Comparison of ENCODE assay signal across 17 mouse cellular contexts in genomic region chr4:8962959-8963572, GRCm38 (mm10).
DNase-seq lines count a peak whose midpoint lies in the region; ATAC-seq and TF ChIP-seq lines count a peak whose summit lies in the region.
"Had no signal": no experiment of that assay in that cellular context is flagged by ENCODE, and none has a peak within 500 bp of the region (broad histone marks: within the 10 kb centered on the region; RNA-seq: fewer than 3 reads in every experiment).

No protein-coding gene starts in this region.

- H3K9me3 ChIP-seq in forebrain, postnatal 0 days (ENCODE audit: low read length) = no peaks in the 10 kb centered on the region
- no peaks in the 10 kb centered on the region for H3K9me3 ChIP-seq in forebrain, embryonic 12.5 days
- H3K9me3 ChIP-seq in midbrain, embryonic 10.5 days (replicated peaks) = no peaks in the 10 kb centered on the region
- no peaks in the 10 kb centered on the region for H3K9me3 ChIP-seq in midbrain, embryonic 11.5 days (ENCODE audit: control insufficient read depth, low read length)
- H3K9me3 ChIP-seq in heart, embryonic 13.5 days = no peaks in the 10 kb centered on the region
- H3K9me3 ChIP-seq: embryonic facial prominence, embryonic 12.5 days; liver, embryonic 12.5 days; midbrain, embryonic 12.5 days had no signal

- H3K9ac ChIP-seq in forebrain, postnatal 0 days = no peak overlapping the region
- no peak overlapping the region for H3K9ac ChIP-seq in forebrain, embryonic 12.5 days
- no peak overlapping the region for H3K9ac ChIP-seq in midbrain, embryonic 11.5 days (ENCODE audit: low read length)
- H3K9ac ChIP-seq in heart, embryonic 13.5 days = peak overlapping the region; percentile 61
- H3K9ac ChIP-seq: embryonic facial prominence, embryonic 12.5 days; liver, embryonic 12.5 days; lung, embryonic 14.5 days; midbrain, embryonic 12.5 days had no signal

- peak; percentile 82 for ATAC-seq in forebrain, postnatal 0 days
- no peak for ATAC-seq in forebrain, embryonic 12.5 days (ENCODE audit: low FRiP score)
- ATAC-seq in midbrain, embryonic 11.5 days (ENCODE audit: low FRiP score) = no peak
- peak; percentile 37; the same call in 1 of the 2 replicates for ATAC-seq in heart, embryonic 13.5 days (ENCODE audit: extremely low read depth, insufficient number of reproducible peaks, low FRiP score, low TSS enrichment)
- ATAC-seq: liver, embryonic 12.5 days had no signal

- H3K27me3 ChIP-seq in forebrain, postnatal 0 days (ENCODE audit: insufficient read depth, low read length) = no peaks in the 10 kb centered on the region
- H3K27me3 ChIP-seq in forebrain, embryonic 12.5 days = no peaks in the 10 kb centered on the region
- no peaks in the 10 kb centered on the region for H3K27me3 ChIP-seq in midbrain, embryonic 10.5 days (ENCODE audit: low read depth, poor library complexity, severe bottlenecking)
- H3K27me3 ChIP-seq in midbrain, embryonic 11.5 days (ENCODE audit: control insufficient read depth, insufficient read depth, low read length) = no peaks in the 10 kb centered on the region
- no peaks in the 10 kb centered on the region for H3K27me3 ChIP-seq in heart, embryonic 13.5 days (replicated peaks)
- H3K27me3 ChIP-seq: embryonic facial prominence, embryonic 12.5 days; liver, embryonic 12.5 days; midbrain, embryonic 12.5 days had no signal

- no peaks in the 10 kb centered on the region for H3K36me3 ChIP-seq in forebrain, postnatal 0 days (ENCODE audit: insufficient read depth)
- no peaks in the 10 kb centered on the region for H3K36me3 ChIP-seq in forebrain, embryonic 12.5 days (replicated peaks)
- no peaks in the 10 kb centered on the region for H3K36me3 ChIP-seq in midbrain, embryonic 10.5 days
- no peaks in the 10 kb centered on the region for H3K36me3 ChIP-seq in midbrain, embryonic 11.5 days (ENCODE audit: control insufficient read depth, insufficient read depth, low read length)
- no peaks in the 10 kb centered on the region for H3K36me3 ChIP-seq in heart, embryonic 13.5 days
- H3K36me3 ChIP-seq: embryonic facial prominence, embryonic 12.5 days; liver, embryonic 12.5 days; midbrain, embryonic 12.5 days had no signal

- DNase-seq in forebrain, postnatal 0 days = peak; percentile 44
- DNase-seq in midbrain, embryonic 10.5 days (ENCODE audit: low spot score) = no peak
- no peak for DNase-seq in midbrain, embryonic 11.5 days (ENCODE audit: low spot score, missing footprints)
- DNase-seq in yolk sac, embryonic 10.5 days (ENCODE audit: low spot score) = peak; percentile 28
- no peak for DNase-seq in kidney, adult 8-10 months
- DNase-seq in embryo, embryonic 11 days = no peak
- DNase-seq: cerebellum, postnatal 25 days; kidney, postnatal 4 days; lung, embryonic 14.5 days; lung, postnatal 4 days; right cerebral cortex, postnatal 25 days; thymus, postnatal 14 days had no signal

- WGBS in forebrain, postnatal 0 days = 52% methylated on average over 9 of the region's 9 CpGs
- 81% methylated on average over 9 of the region's 9 CpGs for WGBS in forebrain, embryonic 12.5 days
- 78% methylated on average over 9 of the region's 9 CpGs for WGBS in midbrain, embryonic 10.5 days
- 74% methylated on average over 9 of the region's 9 CpGs for WGBS in midbrain, embryonic 11.5 days
- 19% methylated on average over 9 of the region's 9 CpGs for WGBS in heart, embryonic 13.5 days

- TF ChIP-seq CTCF in forebrain, postnatal 0 days (IDR thresholded peaks at IDR 0.05; ENCODE audit: low read depth) = no peak

- no peak overlapping the region for H3K27ac ChIP-seq in forebrain, postnatal 0 days (ENCODE audit: low read depth, low read length)
- H3K27ac ChIP-seq in forebrain, embryonic 12.5 days = no peak overlapping the region
- H3K27ac ChIP-seq in midbrain, embryonic 10.5 days (replicated peaks) = peak overlapping the region; percentile 29; the same call in 1 of the 2 replicates
- no peak overlapping the region for H3K27ac ChIP-seq in midbrain, embryonic 11.5 days (ENCODE audit: low read depth, low read length)
- peak overlapping the region; percentile 82 for H3K27ac ChIP-seq in heart, embryonic 13.5 days (replicated peaks)
- H3K27ac ChIP-seq: embryonic facial prominence, embryonic 12.5 days; liver, embryonic 12.5 days; midbrain, embryonic 12.5 days had no signal

- H3K4me2 ChIP-seq in forebrain, postnatal 0 days (ENCODE audit: low read depth) = no peak overlapping the region
- H3K4me2 ChIP-seq in forebrain, embryonic 12.5 days = no peak overlapping the region
- H3K4me2 ChIP-seq in midbrain, embryonic 11.5 days = no peak overlapping the region
- H3K4me2 ChIP-seq in heart, embryonic 13.5 days = peak overlapping the region; percentile 60
- H3K4me2 ChIP-seq: embryonic facial prominence, embryonic 12.5 days; liver, embryonic 12.5 days; lung, embryonic 14.5 days; midbrain, embryonic 12.5 days had no signal

- no peak overlapping the region for H3K4me3 ChIP-seq in forebrain, postnatal 0 days (ENCODE audit: low read depth, low read length)
- no peak overlapping the region for H3K4me3 ChIP-seq in forebrain, embryonic 12.5 days (replicated peaks)
- H3K4me3 ChIP-seq in midbrain, embryonic 10.5 days = no peak overlapping the region
- H3K4me3 ChIP-seq in midbrain, embryonic 11.5 days (ENCODE audit: low read depth, low read length) = no peak overlapping the region
- peak overlapping the region; percentile 26 for H3K4me3 ChIP-seq in heart, embryonic 13.5 days
- H3K4me3 ChIP-seq: embryonic facial prominence, embryonic 12.5 days; liver, embryonic 12.5 days; midbrain, embryonic 12.5 days had no signal

- H3K4me1 ChIP-seq in forebrain, postnatal 0 days (ENCODE audit: insufficient read depth) = no peaks in the 10 kb centered on the region
- peaks cover 15% of the 10 kb centered on the region for H3K4me1 ChIP-seq in forebrain, embryonic 12.5 days
- H3K4me1 ChIP-seq in midbrain, embryonic 10.5 days = peaks cover 9% of the 10 kb centered on the region
- H3K4me1 ChIP-seq in midbrain, embryonic 11.5 days (ENCODE audit: control insufficient read depth, insufficient read depth, low read length) = peaks cover 3% of the 10 kb centered on the region
- peaks cover 27% of the 10 kb centered on the region for H3K4me1 ChIP-seq in heart, embryonic 13.5 days
- H3K4me1 ChIP-seq: liver, embryonic 12.5 days had no signal

Comparison
In these comparisons a context has a peak if more than half of its experiments do, and no peak if none do; other contexts are left out.
1. ATAC-seq: peak in forebrain, postnatal 0 days (single experiment) and heart, embryonic 13.5 days (single experiment); none in forebrain, embryonic 12.5 days (single experiment) and midbrain, embryonic 11.5 days (single experiment).
2. H3K27ac ChIP-seq: peak in midbrain, embryonic 10.5 days (single experiment) and heart, embryonic 13.5 days (single experiment); none in forebrain, postnatal 0 days (single experiment), forebrain, embryonic 12.5 days (single experiment) and midbrain, embryonic 11.5 days (single experiment).
3. DNase-seq: peak in forebrain, postnatal 0 days (single experiment) and yolk sac, embryonic 10.5 days (single experiment); none in midbrain, embryonic 10.5 days (single experiment), midbrain, embryonic 11.5 days (single experiment), kidney, adult 8-10 months (0 of 2) and embryo, embryonic 11 days (single experiment).